Mouse (Mus musculus): Measurements from ENCODE around the gene Sft2d2. TPM values are rescaled to one million over a fixed set of nuclear protein-coding genes. Genes with fewer than 3 reads are reported as not detected.
A peak's percentile ranks its signal among the peaks of the same experiment; 100 is the strongest.

Gene Sft2d2
- polyA plus RNA-seq, 1 experiment from 2014 or later, result 27.8 TPM

DNA sequence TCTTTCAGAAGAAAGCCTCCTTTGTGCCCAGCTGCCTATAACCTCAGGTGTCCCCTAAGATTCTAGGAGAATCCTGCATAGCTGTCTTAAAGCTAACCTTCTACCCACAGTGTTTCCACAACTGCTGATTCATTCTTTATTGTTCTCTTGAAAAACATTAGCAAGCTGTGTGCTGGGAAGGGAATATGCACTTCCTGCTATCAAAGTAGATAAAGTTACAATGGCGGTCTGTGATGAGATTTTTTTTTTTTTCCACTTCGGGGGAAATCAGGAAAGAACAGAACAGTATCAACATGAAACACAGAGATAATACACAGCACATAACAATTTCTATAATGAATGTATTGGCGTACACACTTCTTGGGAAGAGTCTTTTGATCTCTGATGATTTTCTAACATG, 3.6 kb upstream of the Sft2d2 start:
- no peaks in the 10 kb centered on the region for H3K36me3 ChIP-seq (ENCODE audit: control insufficient read depth, insufficient read depth, low read length)
- H3K9me3 ChIP-seq (ENCODE audit: control insufficient read depth, low read length), result no peaks in the 10 kb centered on the region
- H3K27ac ChIP-seq (replicated peaks in 1 of 2; ENCODE audit: control insufficient read depth in 1 of 2, insufficient read depth in 1 of 2, low read depth in 2 of 2, low read length in 2 of 2), result peak overlapping the region; percentile 39 to 59; a peak in 3 of 4 replicates
- H3K27me3 ChIP-seq (ENCODE audit: control insufficient read depth, insufficient read depth, low read length), result no peaks in the 10 kb centered on the region
- no peak overlapping the region for H3K9ac ChIP-seq (ENCODE audit: low read length)
- H3K4me1 ChIP-seq (ENCODE audit: control insufficient read depth in 2 of 2, insufficient read depth in 2 of 2, low read length in 2 of 2), result peaks cover 0 to 13% of the 10 kb centered on the region in 2 experiments; a peak in 2 of 4 replicates
- ATAC-seq (ENCODE audit: insufficient number of reproducible peaks, insufficient read depth, low FRiP score, low read depth), result no peak
- 39% methylated on average over 3 of the region's 3 CpGs for WGBS
- H3K4me2 ChIP-seq (ENCODE audit: low read length), result no peak overlapping the region
- H3K4me3 ChIP-seq (ENCODE audit: control insufficient read depth in 1 of 2, insufficient read depth in 1 of 2, low read depth in 1 of 2, low read length in 2 of 2), result no peak overlapping the region

GRCm38 (mm10) chr1:165195396-165195960, 1.2 kb upstream of the Sft2d2 start:
- H3K27me3 ChIP-seq (ENCODE audit: control insufficient read depth, insufficient read depth, low read length), result no peaks in the 10 kb centered on the region
- H3K4me3 ChIP-seq (ENCODE audit: control insufficient read depth in 1 of 2, insufficient read depth in 1 of 2, low read depth in 1 of 2, low read length in 2 of 2), result no peak overlapping the region
- WGBS, result 57% methylated on average over 3 of the region's 3 CpGs
- peaks cover 0 to 21% of the 10 kb centered on the region in 2 experiments; a peak in 2 of 4 replicates for H3K4me1 ChIP-seq (ENCODE audit: control insufficient read depth in 2 of 2, insufficient read depth in 2 of 2, low read length in 2 of 2)
- no peak for ATAC-seq (ENCODE audit: insufficient number of reproducible peaks, insufficient read depth, low FRiP score, low read depth)
- no peaks in the 10 kb centered on the region for H3K36me3 ChIP-seq (ENCODE audit: control insufficient read depth, insufficient read depth, low read length)
- H3K4me2 ChIP-seq (ENCODE audit: low read length), result peak overlapping the region; percentile 77; the same call in 1 of the 2 replicates
- no peak overlapping the region; a peak in 1 of 4 replicates for H3K27ac ChIP-seq (replicated peaks in 1 of 2; ENCODE audit: control insufficient read depth in 1 of 2, insufficient read depth in 1 of 2, low read depth in 2 of 2, low read length in 2 of 2)
- no peak overlapping the region for H3K9ac ChIP-seq (ENCODE audit: low read length)
- no peaks in the 10 kb centered on the region for H3K9me3 ChIP-seq (ENCODE audit: control insufficient read depth, low read length)

GRCm38 (mm10) chr1:165194662-165195013, 400 bp upstream of the Sft2d2 start:
- Histone ChIP-seq H3K9ac (ENCODE audit: low read length) (peak overlapping the region; percentile 84), H3K27me3 (ENCODE audit: control insufficient read depth, insufficient read depth, low read length) (no peaks in the 10 kb centered on the region), H3K4me3 (ENCODE audit: control insufficient read depth in 1 of 2, insufficient read depth in 1 of 2, low read depth in 1 of 2, low read length in 2 of 2) (peak overlapping the region; percentile 69 to 95), H3K4me2 (ENCODE audit: low read length) (peak overlapping the region; percentile 77), H3K27ac (replicated peaks in 1 of 2; ENCODE audit: control insufficient read depth in 1 of 2, insufficient read depth in 1 of 2, low read depth in 2 of 2, low read length in 2 of 2) (peak overlapping the region in 1 of 2 experiments; percentile 85; a peak in 3 of 4 replicates), H3K36me3 (ENCODE audit: control insufficient read depth, insufficient read depth, low read length) (no peaks in the 10 kb centered on the region), H3K9me3 (ENCODE audit: control insufficient read depth, low read length) (no peaks in the 10 kb centered on the region), H3K4me1 (ENCODE audit: control insufficient read depth in 2 of 2, insufficient read depth in 2 of 2, low read length in 2 of 2) (peaks cover 0 to 28% of the 10 kb centered on the region in 2 experiments; a peak in 2 of 4 replicates)
- no peak for ATAC-seq (ENCODE audit: insufficient number of reproducible peaks, insufficient read depth, low FRiP score, low read depth)
- 13% methylated on average over 5 of the region's 5 CpGs for WGBS

- no peak for ATAC-seq (ENCODE audit: insufficient number of reproducible peaks, insufficient read depth, low FRiP score, low read depth)
- H3K4me1 ChIP-seq (ENCODE audit: control insufficient read depth in 2 of 2, insufficient read depth in 2 of 2, low read length in 2 of 2), result peaks cover 6 to 35% of the 10 kb centered on the region in 2 experiments
Measured at GRCm38 (mm10) chr1:165193426-165193825, 812 bp downstream of the Sft2d2 start.

GRCm38 (mm10) chr1:165192714-165193264, 1.4 kb downstream of the Sft2d2 start:
- WGBS, result 36% methylated on average over 10 of the region's 10 CpGs
- H3K27me3 ChIP-seq (ENCODE audit: control insufficient read depth, insufficient read depth, low read length), result no peaks in the 10 kb centered on the region
- H3K9ac ChIP-seq (ENCODE audit: low read length), result peak overlapping the region; percentile 84
- no peaks in the 10 kb centered on the region for H3K9me3 ChIP-seq (ENCODE audit: control insufficient read depth, low read length)
- H3K4me3 ChIP-seq (ENCODE audit: control insufficient read depth in 1 of 2, insufficient read depth in 1 of 2, low read depth in 1 of 2, low read length in 2 of 2), result peak overlapping the region; percentile 69 to 95; a peak in 3 of 4 replicates
- no peak for ATAC-seq (ENCODE audit: insufficient number of reproducible peaks, insufficient read depth, low FRiP score, low read depth)
- no peaks in the 10 kb centered on the region for H3K36me3 ChIP-seq (ENCODE audit: control insufficient read depth, insufficient read depth, low read length)
- peaks cover 6 to 39% of the 10 kb centered on the region in 2 experiments for H3K4me1 ChIP-seq (ENCODE audit: control insufficient read depth in 2 of 2, insufficient read depth in 2 of 2, low read length in 2 of 2)
- peak overlapping the region; percentile 85 to 91 for H3K27ac ChIP-seq (replicated peaks in 1 of 2; ENCODE audit: control insufficient read depth in 1 of 2, insufficient read depth in 1 of 2, low read depth in 2 of 2, low read length in 2 of 2)
- H3K4me2 ChIP-seq (ENCODE audit: low read length), result peak overlapping the region; percentile 77

More at GRCm38 (mm10) chr1:165193426-165193825, 812 bp downstream of the Sft2d2 start:
- Histone ChIP-seq H3K27ac (replicated peaks in 1 of 2; ENCODE audit: control insufficient read depth in 1 of 2, insufficient read depth in 1 of 2, low read depth in 2 of 2, low read length in 2 of 2) (peak overlapping the region; percentile 85 to 91), H3K4me3 (ENCODE audit: control insufficient read depth in 1 of 2, insufficient read depth in 1 of 2, low read depth in 1 of 2, low read length in 2 of 2) (peak overlapping the region; percentile 69 to 95), H3K4me2 (ENCODE audit: low read length) (peak overlapping the region; percentile 77), H3K9me3 (ENCODE audit: control insufficient read depth, low read length) (no peaks in the 10 kb centered on the region), H3K9ac (ENCODE audit: low read length) (peak overlapping the region; percentile 84), H3K36me3 (ENCODE audit: control insufficient read depth, insufficient read depth, low read length) (no peaks in the 10 kb centered on the region), H3K27me3 (ENCODE audit: control insufficient read depth, insufficient read depth, low read length) (no peaks in the 10 kb centered on the region)
- WGBS, result 13% methylated on average over 7 of the region's 7 CpGs

- H3K27me3 ChIP-seq (ENCODE audit: control insufficient read depth, insufficient read depth, low read length), result no peaks in the 10 kb centered on the region
- H3K4me1 ChIP-seq (ENCODE audit: control insufficient read depth in 2 of 2, insufficient read depth in 2 of 2, low read length in 2 of 2), result peaks cover 10 to 45% of the 10 kb centered on the region in 2 experiments
- WGBS, result 71% methylated on average over 4 of the region's 4 CpGs
- H3K4me3 ChIP-seq (ENCODE audit: control insufficient read depth in 1 of 2, insufficient read depth in 1 of 2, low read depth in 1 of 2, low read length in 2 of 2), result peak overlapping the region in 1 of 2 experiments; percentile 13; a peak in 2 of 4 replicates
- H3K4me2 ChIP-seq (ENCODE audit: low read length), result peak overlapping the region; percentile 77
- no peak for ATAC-seq (ENCODE audit: insufficient number of reproducible peaks, insufficient read depth, low FRiP score, low read depth)
- H3K9me3 ChIP-seq (ENCODE audit: control insufficient read depth, low read length), result no peaks in the 10 kb centered on the region
- H3K36me3 ChIP-seq (ENCODE audit: control insufficient read depth, insufficient read depth, low read length), result peaks cover 3% of the 10 kb centered on the region; the same call in 1 of the 2 replicates
- peak overlapping the region; percentile 81 to 85 for H3K27ac ChIP-seq (replicated peaks in 1 of 2; ENCODE audit: control insufficient read depth in 1 of 2, insufficient read depth in 1 of 2, low read depth in 2 of 2, low read length in 2 of 2)
- H3K9ac ChIP-seq (ENCODE audit: low read length), result no peak overlapping the region; the same call in 1 of the 2 replicates
Measured at GRCm38 (mm10) chr1:165192102-165192501, 2.1 kb downstream of the Sft2d2 start.

DNA sequence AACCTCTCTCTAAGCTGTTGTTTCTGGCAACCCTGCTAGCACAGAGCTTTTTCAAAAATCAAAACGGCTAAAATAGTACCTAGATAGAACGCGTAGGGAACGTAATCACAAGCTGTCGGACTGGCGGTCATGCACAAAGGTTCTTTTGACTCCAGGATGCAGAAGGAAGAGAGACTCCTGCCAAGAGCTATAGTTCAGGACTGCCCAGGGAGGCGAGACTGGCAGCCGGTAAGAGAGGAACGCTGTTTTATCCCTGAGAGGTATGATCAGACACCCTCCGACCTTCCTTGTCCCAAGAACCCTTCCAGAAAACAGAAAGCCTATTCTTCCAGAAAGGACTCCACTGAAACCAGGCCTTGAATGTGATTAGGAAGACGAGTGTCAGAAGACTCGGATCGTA, 2.6 kb downstream of the Sft2d2 start:
- 55% methylated on average over 13 of the region's 13 CpGs for WGBS
- Histone ChIP-seq H3K9me3 (ENCODE audit: control insufficient read depth, low read length) (no peaks in the 10 kb centered on the region), H3K27me3 (ENCODE audit: control insufficient read depth, insufficient read depth, low read length) (no peaks in the 10 kb centered on the region), H3K9ac (ENCODE audit: low read length) (peak overlapping the region; percentile 39), H3K4me2 (ENCODE audit: low read length) (peak overlapping the region; percentile 77), H3K4me3 (ENCODE audit: control insufficient read depth in 1 of 2, insufficient read depth in 1 of 2, low read depth in 1 of 2, low read length in 2 of 2) (peak overlapping the region in 1 of 2 experiments; percentile 13; a peak in 2 of 4 replicates), H3K27ac (replicated peaks in 1 of 2; ENCODE audit: control insufficient read depth in 1 of 2, insufficient read depth in 1 of 2, low read depth in 2 of 2, low read length in 2 of 2) (peak overlapping the region; percentile 81 to 85), H3K4me1 (ENCODE audit: control insufficient read depth in 2 of 2, insufficient read depth in 2 of 2, low read length in 2 of 2) (peaks cover 15 to 50% of the 10 kb centered on the region in 2 experiments), H3K36me3 (ENCODE audit: control insufficient read depth, insufficient read depth, low read length) (peaks cover 7% of the 10 kb centered on the region)
- no peak for ATAC-seq (ENCODE audit: insufficient number of reproducible peaks, insufficient read depth, low FRiP score, low read depth)

All from heart, embryonic 14.5 days (tissue).